Comparison of ENCODE assay signal across 17 mouse cellular contexts in genomic region chr10:45146821-45147220, GRCm38 (mm10). TPM values are rescaled to one million over a fixed set of nuclear protein-coding genes. Genes with fewer than 3 reads are reported as not detected.
A peak's percentile ranks its signal among the peaks of the same experiment; 100 is the strongest.
DNase-seq lines count a peak whose midpoint lies in the region; ATAC-seq and TF ChIP-seq lines count a peak whose summit lies in the region.
"Had no signal": no experiment of that assay in that cellular context is flagged by ENCODE, and none has a peak within 500 bp of the region (broad histone marks: within the 10 kb centered on the region; RNA-seq: fewer than 3 reads in every experiment).

No protein-coding gene starts in this region.

- H3K27ac ChIP-seq in forebrain, embryonic 15.5 days (replicated peaks), result no peak overlapping the region
- H3K27ac ChIP-seq in forebrain, embryonic 14.5 days (ENCODE audit: low read depth, low read length), result no peak overlapping the region
- peak overlapping the region; percentile 79 for H3K27ac ChIP-seq in hindbrain, embryonic 10.5 days
- H3K27ac ChIP-seq in hindbrain, postnatal 0 days, result no peak overlapping the region
- peak overlapping the region; percentile 59 for H3K27ac ChIP-seq in hindbrain, embryonic 14.5 days
- peak overlapping the region; percentile 64 for H3K27ac ChIP-seq in neural tube, embryonic 13.5 days (replicated peaks)
- H3K27ac ChIP-seq: embryonic facial prominence, embryonic 15.5 days; intestine, embryonic 15.5 days; kidney, postnatal 0 days; liver, embryonic 12.5 days had no signal

- WGBS in forebrain, embryonic 15.5 days, result 16% methylated on average over 6 of the region's 6 CpGs
- WGBS in forebrain, embryonic 14.5 days, result 15% methylated on average over 6 of the region's 6 CpGs
- 19% methylated on average over 6 of the region's 6 CpGs for WGBS in hindbrain, embryonic 10.5 days
- WGBS in hindbrain, postnatal 0 days, result 19% methylated on average over 6 of the region's 6 CpGs
- 17% methylated on average over 6 of the region's 6 CpGs for WGBS in hindbrain, embryonic 14.5 days
- 20% methylated on average over 6 of the region's 6 CpGs for WGBS in neural tube, embryonic 13.5 days

- peaks cover 10% of the 10 kb centered on the region; the same call in 1 of the 2 replicates for H3K4me1 ChIP-seq in forebrain, embryonic 15.5 days
- H3K4me1 ChIP-seq in forebrain, embryonic 14.5 days (ENCODE audit: control insufficient read depth, insufficient read depth, low read length), result peaks cover 11% of the 10 kb centered on the region
- H3K4me1 ChIP-seq in hindbrain, embryonic 10.5 days (replicated peaks), result peaks cover 38% of the 10 kb centered on the region
- H3K4me1 ChIP-seq in hindbrain, postnatal 0 days (ENCODE audit: insufficient read depth, low read length), result peaks cover 6% of the 10 kb centered on the region; the same call in 1 of the 2 replicates
- peaks cover 27% of the 10 kb centered on the region for H3K4me1 ChIP-seq in hindbrain, embryonic 14.5 days (replicated peaks; ENCODE audit: control insufficient read depth, insufficient read depth, low read length)
- peaks cover 27% of the 10 kb centered on the region for H3K4me1 ChIP-seq in neural tube, embryonic 13.5 days (replicated peaks)
- H3K4me1 ChIP-seq: embryonic facial prominence, embryonic 15.5 days; intestine, embryonic 15.5 days had no signal

- ATAC-seq in forebrain, embryonic 15.5 days (replicated peaks), result 0 out of 2 replicates have a peak, but pooled peaks have one; percentile 4
- ATAC-seq in forebrain, embryonic 14.5 days, result no peak
- ATAC-seq in hindbrain, postnatal 0 days, result no peak
- no peak for ATAC-seq in hindbrain, embryonic 14.5 days (ENCODE audit: low FRiP score)
- no peak for ATAC-seq in neural tube, embryonic 13.5 days (ENCODE audit: low read depth)
- ATAC-seq: intestine, embryonic 15.5 days; liver, embryonic 12.5 days had no signal

- peaks cover 9% of the 10 kb centered on the region for H3K36me3 ChIP-seq in forebrain, embryonic 15.5 days
- peaks cover 12% of the 10 kb centered on the region; the same call in 1 of the 2 replicates for H3K36me3 ChIP-seq in forebrain, embryonic 14.5 days (ENCODE audit: control insufficient read depth, insufficient read depth, low read length)
- peaks cover 48% of the 10 kb centered on the region for H3K36me3 ChIP-seq in hindbrain, embryonic 10.5 days
- H3K36me3 ChIP-seq in hindbrain, postnatal 0 days (ENCODE audit: insufficient read depth, low read length), result peaks cover 14% of the 10 kb centered on the region; the same call in 1 of the 2 replicates
- peaks cover 20% of the 10 kb centered on the region for H3K36me3 ChIP-seq in hindbrain, embryonic 14.5 days (replicated peaks; ENCODE audit: control insufficient read depth, insufficient read depth)
- H3K36me3 ChIP-seq in neural tube, embryonic 13.5 days, result peaks cover 28% of the 10 kb centered on the region

- no peaks in the 10 kb centered on the region for H3K9me3 ChIP-seq in forebrain, embryonic 15.5 days
- H3K9me3 ChIP-seq in forebrain, embryonic 14.5 days (replicated peaks; ENCODE audit: control insufficient read depth, low read length), result no peaks in the 10 kb centered on the region
- H3K9me3 ChIP-seq in hindbrain, embryonic 10.5 days, result no peaks in the 10 kb centered on the region
- H3K9me3 ChIP-seq in hindbrain, postnatal 0 days (ENCODE audit: low read length), result no peaks in the 10 kb centered on the region
- H3K9me3 ChIP-seq in hindbrain, embryonic 14.5 days (ENCODE audit: control insufficient read depth, low read length), result no peaks in the 10 kb centered on the region
- no peaks in the 10 kb centered on the region for H3K9me3 ChIP-seq in neural tube, embryonic 13.5 days
- H3K9me3 ChIP-seq: embryonic facial prominence, embryonic 15.5 days; intestine, embryonic 15.5 days; liver, embryonic 12.5 days had no signal

- H3K27me3 ChIP-seq in forebrain, embryonic 15.5 days, result no peaks in the 10 kb centered on the region
- H3K27me3 ChIP-seq in forebrain, embryonic 14.5 days (replicated peaks; ENCODE audit: control insufficient read depth, insufficient read depth, low read length), result no peaks in the 10 kb centered on the region
- no peaks in the 10 kb centered on the region for H3K27me3 ChIP-seq in hindbrain, embryonic 10.5 days (ENCODE audit: insufficient read depth, poor library complexity, severe bottlenecking)
- H3K27me3 ChIP-seq in hindbrain, postnatal 0 days (ENCODE audit: insufficient read depth, low read length), result no peaks in the 10 kb centered on the region
- H3K27me3 ChIP-seq in hindbrain, embryonic 14.5 days (ENCODE audit: control insufficient read depth, insufficient read depth, low read length), result no peaks in the 10 kb centered on the region
- no peaks in the 10 kb centered on the region for H3K27me3 ChIP-seq in neural tube, embryonic 13.5 days
- H3K27me3 ChIP-seq: embryonic facial prominence, embryonic 15.5 days; intestine, embryonic 15.5 days; liver, embryonic 12.5 days had no signal

- H3K4me2 ChIP-seq in forebrain, embryonic 15.5 days (replicated peaks), result no peak overlapping the region
- no peak overlapping the region for H3K4me2 ChIP-seq in forebrain, embryonic 14.5 days (ENCODE audit: low read length)
- no peak overlapping the region for H3K4me2 ChIP-seq in hindbrain, postnatal 0 days (ENCODE audit: low read depth, low read length)
- H3K4me2 ChIP-seq in hindbrain, embryonic 14.5 days (replicated peaks), result 0 out of 2 replicates have a peak overlapping the region, but pooled peaks have one; percentile 1
- 0 out of 2 replicates have a peak overlapping the region, but pooled peaks have one; percentile 2 for H3K4me2 ChIP-seq in neural tube, embryonic 13.5 days
- H3K4me2 ChIP-seq: embryonic facial prominence, embryonic 15.5 days; intestine, embryonic 15.5 days; liver, embryonic 12.5 days had no signal

- TF ChIP-seq CTCF in hindbrain, postnatal 0 days (IDR thresholded peaks at IDR 0.05; ENCODE audit: low read depth), result no peak

- no peak for DNase-seq in forebrain, embryonic 14.5 days (ENCODE audit: low spot score)
- peak; percentile 18 for DNase-seq in hindbrain, embryonic 10.5 days (ENCODE audit: low spot score)
- DNase-seq in hindbrain, postnatal 0 days (ENCODE audit: low spot score), result no peak
- no peak for DNase-seq in hindbrain, embryonic 14.5 days (ENCODE audit: low spot score)
- no peak for DNase-seq in adrenal gland, adult (ENCODE audit: inconsistent age in 2 of 2, low spot score in 1 of 2)
- DNase-seq in lung, postnatal 4 days, result no peak
- DNase-seq: adrenal gland, postnatal 36 days; B cell, adult 2 months; cerebellum, postnatal 25 days; gastrocnemius, postnatal 25 days had no signal

- H3K9ac ChIP-seq in forebrain, embryonic 15.5 days (replicated peaks), result no peak overlapping the region
- H3K9ac ChIP-seq in forebrain, embryonic 14.5 days (ENCODE audit: low read length), result no peak overlapping the region
- H3K9ac ChIP-seq in hindbrain, postnatal 0 days (replicated peaks; ENCODE audit: low read length), result no peak overlapping the region
- peak overlapping the region; percentile 40; the same call in 1 of the 2 replicates for H3K9ac ChIP-seq in hindbrain, embryonic 14.5 days
- H3K9ac ChIP-seq in neural tube, embryonic 13.5 days, result peak overlapping the region; percentile 48
- H3K9ac ChIP-seq: embryonic facial prominence, embryonic 15.5 days; intestine, embryonic 15.5 days; liver, embryonic 12.5 days had no signal

- no peak overlapping the region for H3K4me3 ChIP-seq in forebrain, embryonic 15.5 days
- H3K4me3 ChIP-seq in forebrain, embryonic 14.5 days (ENCODE audit: low read depth, low read length), result no peak overlapping the region
- no peak overlapping the region for H3K4me3 ChIP-seq in hindbrain, embryonic 10.5 days
- no peak overlapping the region for H3K4me3 ChIP-seq in hindbrain, postnatal 0 days (ENCODE audit: low read length)
- H3K4me3 ChIP-seq in hindbrain, embryonic 14.5 days (replicated peaks; ENCODE audit: low read length), result no peak overlapping the region
- no peak overlapping the region for H3K4me3 ChIP-seq in neural tube, embryonic 13.5 days
- H3K4me3 ChIP-seq: embryonic facial prominence, embryonic 15.5 days; intestine, embryonic 15.5 days; liver, embryonic 12.5 days had no signal

RNA-seq across cellular contexts. Expression of gene Popdc3, which starts 31.1 kb away (rescaled TPM):
- polyA plus RNA-seq in forebrain, embryonic 15.5 days (2015; fragmentation: Nextera tagmentation; extraction: Ambion mirVana), result 0.38 and 0.47 TPM in 2 replicates
- 0.44 and 0.63 TPM in 2 replicates for polyA plus RNA-seq in forebrain, embryonic 14.5 days (2014; fragmentation: Nextera tagmentation; extraction: Ambion mirVana)
- 0.11 and 0.18 TPM in 2 replicates for polyA plus RNA-seq in hindbrain, embryonic 10.5 days (2016; fragmentation: Nextera tagmentation; extraction: Ambion mirVana)
- total RNA-seq in hindbrain, postnatal 0 days (2014; rRNA removed), result 1.2 and 2.0 TPM in 2 replicates
- 2.7 and 2.9 TPM in 2 replicates for polyA plus RNA-seq in hindbrain, postnatal 0 days (2015; fragmentation: Nextera tagmentation; extraction: Ambion mirVana)
- 2.3 and 2.4 TPM in 2 replicates for polyA plus RNA-seq in hindbrain, embryonic 14.5 days (2014; fragmentation: Nextera tagmentation; extraction: Ambion mirVana)
- polyA plus RNA-seq in neural tube, embryonic 13.5 days (2015; fragmentation: Nextera tagmentation; extraction: Ambion mirVana), result 2.0 and 4.1 TPM in 2 replicates
- polyA plus RNA-seq: small intestine, adult 2 months had no signal

Comparison
In these comparisons a context has a peak if more than half of its experiments do, and no peak if none do; other contexts are left out.
1. H3K27ac ChIP-seq: peak in hindbrain, embryonic 10.5 days (single experiment), hindbrain, embryonic 14.5 days (single experiment) and neural tube, embryonic 13.5 days (single experiment); none in forebrain, embryonic 15.5 days (single experiment), forebrain, embryonic 14.5 days (single experiment) and hindbrain, postnatal 0 days (single experiment).
2. H3K4me2 ChIP-seq: peak in hindbrain, embryonic 14.5 days (single experiment) and neural tube, embryonic 13.5 days (single experiment); none in forebrain, embryonic 15.5 days (single experiment), forebrain, embryonic 14.5 days (single experiment) and hindbrain, postnatal 0 days (single experiment).
3. H3K9ac ChIP-seq: peak in hindbrain, embryonic 14.5 days (single experiment) and neural tube, embryonic 13.5 days (single experiment); none in forebrain, embryonic 15.5 days (single experiment), forebrain, embryonic 14.5 days (single experiment) and hindbrain, postnatal 0 days (single experiment).